Mouse (Mus musculus) limb, embryonic 11.5 days (tissue): ENCODE measurements around the gene Pard3b. TPM values are rescaled to one million over a fixed set of nuclear protein-coding genes. Genes with fewer than 3 reads are reported as not detected.
"Not testable (repeated sequence)": the region's sequence is repeated elsewhere in the genome, so short reads cannot be mapped to it uniquely, and the experiment has no call there.

Experiments used
- ATAC-seq: fragments of 200-750 bp; cut with Nextera tagmentation; 2 replicates; pipeline ENCODE4 v1.8.0; 2017; ENCODE audit warnings: low read depth; ENCODE audit not compliant: insufficient number of reproducible peaks, low FRiP score, low TSS enrichment
- DNase-seq: peaks from one replicate; pipeline ENCODE4 v3.0.0-alpha.2; 2015; ENCODE audit warnings: low spot score
- H3K27ac ChIP-seq: fragments of 300-500 bp; sonication (generic); replicated peaks from 2 replicates; pipeline ENCODE4 v1.5.1; 2014; ENCODE audit warnings: low read depth, mild to moderate bottlenecking, low read length
- H3K27me3 ChIP-seq: fragments of 300-500 bp; sonication (generic); 2 replicates; pipeline ENCODE4 v1.6.1; 2014; ENCODE audit warnings: mild to moderate bottlenecking, low read length, mixed read lengths; ENCODE audit not compliant: control insufficient read depth, insufficient read depth
- H3K36me3 ChIP-seq: fragments of 300-500 bp; sonication (generic); 2 replicates; pipeline ENCODE4 v1.6.1; 2014; ENCODE audit warnings: mild to moderate bottlenecking, low read length, moderate library complexity, mixed read lengths; ENCODE audit not compliant: control insufficient read depth, insufficient read depth
- H3K4me1 ChIP-seq: fragments of 300-500 bp; sonication (generic); 2 replicates; pipeline ENCODE4 v1.6.1; 2014; ENCODE audit warnings: low read length, mixed read lengths; ENCODE audit not compliant: control insufficient read depth, insufficient read depth
- H3K4me2 ChIP-seq: fragments of 300-500 bp; sonication (generic); 2 replicates; pipeline ENCODE4 v1.6.1; 2014; ENCODE audit warnings: low read depth, mild to moderate bottlenecking, moderate library complexity; ENCODE audit not compliant: severe bottlenecking
- H3K4me3 ChIP-seq: fragments of 300-500 bp; sonication (generic); 2 replicates; pipeline ENCODE4 v1.5.1; 2014; ENCODE audit warnings: low read depth, low read length
- H3K9ac ChIP-seq: fragments of 300-500 bp; sonication (generic); 2 replicates; pipeline ENCODE4 v1.6.1; 2014; ENCODE audit warnings: mild to moderate bottlenecking, low read length
- H3K9me3 ChIP-seq: fragments of 300-500 bp; sonication (generic); 2 replicates; pipeline ENCODE4 v1.6.1; 2016; ENCODE audit warnings: low read length; ENCODE audit not compliant: control insufficient read depth
- WGBS: fragments of 180-500 bp; shearing (Covaris S2); extraction: QIAGEN DNeasy Blood & Tissue Kit; methylation state at CpG from one replicate; pipeline ENCODE4 v1.1.7; 2014; 5-methylcytosine and 5-hydroxymethylcytosine counted together
- polyA plus RNA-seq: library from polyadenylated mRNA; unstranded; fragments of >200 nt; fragmentation: Nextera tagmentation; extraction: Ambion mirVana; gene quantifications from 2 replicates; pipeline ENCODE4 v1.2.1, GENCODE M21; 2014

The Pard3b gene
- polyA plus RNA-seq, 1 experiment from 2014 or later, result 9.3 TPM

- DNase-seq (no peak), ATAC-seq (no peak)
- Histone ChIP-seq H3K27ac (no peak overlapping the region), H3K9me3 (no peaks in the 10 kb centered on the region), H3K4me1 (no peaks in the 10 kb centered on the region), H3K4me3 (no peak overlapping the region), H3K36me3 (no peaks in the 10 kb centered on the region), H3K9ac (no peak overlapping the region), H3K4me2 (no peak overlapping the region), H3K27me3 (no peaks in the 10 kb centered on the region)
- WGBS, result 82% methylated on average over 5 of the region's 5 CpGs
These were observed 959.3 kb downstream of the Pard3b start for GRCm38 (mm10) chr1:62597751-62598400.

GRCm38 (mm10) chr1:62598551-62598950, 959.9 kb downstream of the Pard3b start:
- 93% methylated on average over 5 of the region's 5 CpGs for WGBS
- Histone ChIP-seq H3K4me1 (no peaks in the 10 kb centered on the region), H3K4me2 (no peak overlapping the region), H3K9me3 (no peaks in the 10 kb centered on the region), H3K9ac (no peak overlapping the region), H3K27ac (no peak overlapping the region), H3K27me3 (no peaks in the 10 kb centered on the region), H3K36me3 (no peaks in the 10 kb centered on the region), H3K4me3 (no peak overlapping the region)
- DNase-seq, result no peak
- no peak for ATAC-seq

GRCm38 (mm10) chr1:62604644-62605043, 966.0 kb downstream of the Pard3b start:
- not testable (repeated sequence) for H3K9ac ChIP-seq, DNase-seq, H3K27ac ChIP-seq, H3K9me3 ChIP-seq, H3K4me2 ChIP-seq, ATAC-seq, H3K4me1 ChIP-seq, H3K36me3 ChIP-seq, H3K27me3 ChIP-seq, H3K4me3 ChIP-seq
- 94% methylated on average over 1 of the region's 1 CpGs for WGBS

GRCm38 (mm10) chr1:62618109-62618665, 979.6 kb downstream of the Pard3b start:
- Histone ChIP-seq H3K9ac (no peak overlapping the region), H3K4me2 (no peak overlapping the region), H3K27ac (no peak overlapping the region), H3K4me1 (no peaks in the 10 kb centered on the region), H3K36me3 (no peaks in the 10 kb centered on the region), H3K4me3 (no peak overlapping the region), H3K9me3 (no peaks in the 10 kb centered on the region), H3K27me3 (peaks cover 12% of the 10 kb centered on the region; the same call in 1 of the 2 replicates)
- DNase-seq (no peak), ATAC-seq (no peak)
- WGBS, result 68% methylated on average over 3 of the region's 3 CpGs

GRCm38 (mm10) chr1:62619456-62619855, 980.8 kb downstream of the Pard3b start:
- ATAC-seq, result no peak
- DNase-seq, result no peak
- Histone ChIP-seq H3K4me2 (no peak overlapping the region), H3K4me1 (no peaks in the 10 kb centered on the region), H3K9me3 (no peaks in the 10 kb centered on the region), H3K9ac (no peak overlapping the region), H3K27ac (no peak overlapping the region), H3K27me3 (peaks cover 19% of the 10 kb centered on the region; the same call in 1 of the 2 replicates), H3K36me3 (no peaks in the 10 kb centered on the region), H3K4me3 (no peak overlapping the region)
- 92% methylated on average over 5 of the region's 5 CpGs for WGBS

- H3K9ac ChIP-seq, result no peak overlapping the region
- H3K4me3 ChIP-seq, result no peak overlapping the region
- H3K36me3 ChIP-seq, result no peaks in the 10 kb centered on the region
- WGBS, result 92% methylated on average over 1 of the region's 1 CpGs
- no peak overlapping the region for H3K27ac ChIP-seq
- H3K4me2 ChIP-seq, result no peak overlapping the region
- no peaks in the 10 kb centered on the region for H3K9me3 ChIP-seq
- peaks cover 23% of the 10 kb centered on the region for H3K27me3 ChIP-seq
- H3K4me1 ChIP-seq, result no peaks in the 10 kb centered on the region
- ATAC-seq, result no peak
- no peak for DNase-seq
These were observed 983.8 kb downstream of the Pard3b start for GRCm38 (mm10) chr1:62622447-62622846.

GRCm38 (mm10) chr1:62624166-62624565, 985.5 kb downstream of the Pard3b start:
- peaks cover 29% of the 10 kb centered on the region for H3K27me3 ChIP-seq
- ATAC-seq (no peak), DNase-seq (no peak)
- 91% methylated on average over 2 of the region's 2 CpGs for WGBS
- no peaks in the 10 kb centered on the region for H3K4me1 ChIP-seq
- no peaks in the 10 kb centered on the region for H3K36me3 ChIP-seq
- no peaks in the 10 kb centered on the region for H3K9me3 ChIP-seq
- H3K4me2 ChIP-seq, result no peak overlapping the region
- no peak overlapping the region for H3K27ac ChIP-seq
- H3K9ac ChIP-seq, result no peak overlapping the region
- H3K4me3 ChIP-seq, result no peak overlapping the region

- WGBS, result 74% methylated on average over 6 of the region's 6 CpGs
These were observed 986.2 kb downstream of the Pard3b start for GRCm38 (mm10) chr1:62624836-62625235.

GRCm38 (mm10) chr1:62625332-62625731, 986.7 kb downstream of the Pard3b start:
- no peaks in the 10 kb centered on the region for H3K4me1 ChIP-seq
- H3K4me3 ChIP-seq, result no peak overlapping the region
- no peaks in the 10 kb centered on the region for H3K36me3 ChIP-seq
- H3K27ac ChIP-seq, result no peak overlapping the region
- no peaks in the 10 kb centered on the region for H3K9me3 ChIP-seq
- H3K27me3 ChIP-seq, result peaks cover 30% of the 10 kb centered on the region
- DNase-seq (no peak), ATAC-seq (no peak)
- no peak overlapping the region for H3K9ac ChIP-seq
- 26% methylated on average over 4 of the region's 4 CpGs for WGBS
- no peak overlapping the region for H3K4me2 ChIP-seq

More at GRCm38 (mm10) chr1:62624836-62625235, 986.2 kb downstream of the Pard3b start:
- Histone ChIP-seq H3K4me2 (no peak overlapping the region), H3K27me3 (peaks cover 32% of the 10 kb centered on the region), H3K36me3 (no peaks in the 10 kb centered on the region), H3K4me1 (no peaks in the 10 kb centered on the region), H3K4me3 (no peak overlapping the region), H3K9me3 (no peaks in the 10 kb centered on the region), H3K27ac (no peak overlapping the region), H3K9ac (no peak overlapping the region)
- ATAC-seq (no peak), DNase-seq (no peak)
